Mouse (Mus musculus): ENCODE data around the gene Ccnj. TPM values are rescaled to one million over a fixed set of nuclear protein-coding genes. Genes with fewer than 3 reads are reported as not detected.

Ccnj gene
- 18.1 and 18.4 TPM in 2 replicates for polyA plus RNA-seq (2015; fragmentation: Nextera tagmentation; extraction: Ambion mirVana)

DNA sequence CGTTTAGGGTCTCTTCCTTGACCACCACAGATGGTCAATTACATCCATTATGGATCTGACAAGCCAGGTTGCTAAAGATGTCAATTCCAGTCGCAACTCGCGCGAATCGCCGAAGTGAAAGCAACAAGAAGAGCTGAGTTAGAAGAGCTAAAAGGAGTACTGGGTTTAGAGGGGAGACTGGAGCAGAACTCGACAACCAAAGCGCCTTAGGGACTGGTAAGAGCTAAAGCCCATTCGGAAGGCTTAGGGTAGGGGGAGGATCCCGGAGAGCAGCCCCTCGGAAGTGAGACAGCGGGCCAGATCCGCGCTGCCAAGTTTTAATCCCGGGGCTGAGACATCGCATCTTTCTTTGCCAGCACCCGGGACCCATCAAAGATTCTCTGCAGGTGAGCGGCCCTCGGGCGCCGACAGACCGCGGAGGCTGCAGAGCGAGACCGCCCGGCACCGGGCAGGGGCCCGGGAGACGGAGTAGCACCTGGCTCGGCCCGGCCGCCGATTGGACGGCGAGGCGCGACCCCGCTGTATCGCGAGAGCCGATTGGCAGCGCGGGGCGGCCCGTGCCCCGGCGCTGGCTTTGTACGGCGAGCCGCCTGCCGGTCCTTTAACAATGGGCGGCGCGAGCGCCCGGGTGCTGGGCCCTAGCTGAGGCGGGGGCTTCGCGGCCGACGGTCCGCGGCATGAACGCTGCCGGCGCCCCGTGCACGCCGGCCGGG, at the start of gene Ccnj:
Gene Ccnj, plus strand, starts transcription at position 577 of the 713 bp plus-strand sequence.
- H3K27ac ChIP-seq (replicated peaks), result peak within 1 kb of the TSS; percentile 93
- H3K4me2 ChIP-seq, result peak within 1 kb of the TSS; percentile 69
- peaks cover 38% of the 10 kb centered on the region for H3K4me1 ChIP-seq (replicated peaks)
- peak; percentile 99 for ATAC-seq (ENCODE audit: low FRiP score, low read depth)
- H3K27me3 ChIP-seq, result no peaks in the 10 kb centered on the region
- under 1% methylated on average over 68 of the region's 71 CpGs for WGBS
- peak within 1 kb of the TSS; percentile 85 for H3K9ac ChIP-seq
- no peaks in the 10 kb centered on the region for H3K9me3 ChIP-seq
- no peaks in the 10 kb centered on the region for H3K36me3 ChIP-seq
- peak within 1 kb of the TSS; percentile 65 for H3K4me3 ChIP-seq

DNA sequence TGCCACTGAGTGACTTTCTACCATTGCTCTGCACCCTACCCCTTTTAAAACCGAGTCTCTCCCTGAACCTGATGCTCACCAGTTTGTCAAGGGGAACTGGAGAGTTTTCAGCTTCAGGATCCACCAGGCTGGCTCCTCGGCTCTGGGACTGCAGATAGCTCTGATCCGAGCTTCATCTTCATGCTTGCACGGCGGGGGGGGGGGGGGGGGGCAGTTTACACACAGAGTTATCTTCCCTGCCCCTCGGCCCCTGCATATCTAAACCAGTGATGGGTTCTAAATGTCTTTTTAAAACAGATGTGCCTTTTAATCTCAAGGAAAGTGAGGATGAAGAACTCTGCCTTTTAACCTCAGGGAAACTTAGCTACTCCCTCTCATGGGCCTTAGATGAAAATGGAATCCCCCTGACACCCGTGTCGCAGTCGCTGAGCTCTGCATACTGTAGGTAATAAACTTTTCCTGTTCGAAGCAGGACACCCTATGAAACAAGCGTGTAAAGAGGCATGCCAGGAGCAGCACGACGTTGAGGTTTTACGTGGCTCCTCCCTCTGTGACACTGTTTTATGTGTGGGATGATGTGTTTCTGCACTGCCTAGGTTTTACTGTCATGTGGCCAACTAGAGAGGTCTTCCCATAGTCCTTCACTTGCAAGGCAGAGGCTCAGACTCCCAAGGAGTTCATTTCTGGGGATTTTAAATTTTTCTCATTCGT, 42.9 kb upstream of the Ccnj start:
- Histone ChIP-seq H3K4me2 (no peak overlapping the region), H3K27me3 (no peaks in the 10 kb centered on the region)
- no peak for ATAC-seq (ENCODE audit: low FRiP score, low read depth)

DNA sequence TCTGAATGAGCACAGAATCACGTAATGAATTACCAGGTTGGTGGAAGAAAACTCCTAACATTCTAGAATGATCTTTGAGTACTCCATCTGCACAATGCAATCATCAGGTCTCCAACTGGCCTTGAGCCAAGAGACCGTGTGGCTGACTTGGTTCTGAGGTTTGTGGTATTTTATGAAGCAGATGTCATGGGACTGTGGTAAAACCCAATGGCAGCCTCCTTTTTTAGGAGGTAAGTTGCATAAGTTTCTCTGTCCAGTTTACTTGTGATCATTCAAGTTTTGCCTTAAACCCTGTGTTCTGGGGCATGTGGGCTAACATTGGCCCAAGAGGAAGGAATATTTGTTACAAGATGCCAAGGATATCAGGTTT, 42.4 kb upstream of the Ccnj start:
- Histone ChIP-seq H3K9me3 (no peaks in the 10 kb centered on the region), H3K4me3 (no peak overlapping the region), H3K4me1 (replicated peaks) (no peaks in the 10 kb centered on the region), H3K4me2 (no peak overlapping the region), H3K27me3 (no peaks in the 10 kb centered on the region), H3K36me3 (no peaks in the 10 kb centered on the region), H3K9ac (no peak overlapping the region), H3K27ac (replicated peaks) (no peak overlapping the region)
- ATAC-seq (ENCODE audit: low FRiP score, low read depth), result no peak
- WGBS, result 76% methylated on average over 2 of the region's 2 CpGs

More for the DNA sequence above, 42.9 kb upstream of the Ccnj start:
- Histone ChIP-seq H3K4me3 (no peak overlapping the region), H3K9ac (no peak overlapping the region), H3K36me3 (no peaks in the 10 kb centered on the region), H3K4me1 (replicated peaks) (no peaks in the 10 kb centered on the region), H3K9me3 (no peaks in the 10 kb centered on the region), H3K27ac (replicated peaks) (no peak overlapping the region)
- 73% methylated on average over 15 of the region's 15 CpGs for WGBS

DNA sequence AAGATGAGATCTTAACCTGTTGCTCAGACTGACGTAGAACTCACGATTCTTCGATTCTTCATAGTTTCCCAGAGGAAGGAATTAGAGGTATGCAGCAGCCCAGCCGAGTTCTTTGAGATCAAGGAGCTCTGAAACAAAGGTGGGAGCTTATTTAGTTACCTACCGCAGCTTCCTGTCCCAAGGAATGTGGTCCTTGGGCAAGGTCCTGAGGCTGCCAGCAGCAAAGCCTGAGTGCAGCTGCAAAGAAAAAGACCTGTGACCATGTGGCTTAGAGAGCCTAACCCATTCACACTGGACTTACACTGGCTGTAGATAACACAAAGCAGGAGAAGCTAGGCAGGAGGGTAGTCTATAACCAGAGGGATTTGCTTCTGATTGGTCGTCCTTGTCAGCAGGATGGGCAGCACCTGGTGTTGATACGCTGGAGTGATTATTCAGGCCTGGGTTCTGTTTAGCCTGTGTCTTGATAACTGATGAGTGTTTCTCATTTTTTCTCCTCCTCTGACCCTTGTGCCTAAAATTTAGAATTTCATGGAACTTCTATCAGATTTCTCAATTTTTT, 25.8 kb upstream of the Ccnj start:
- Histone ChIP-seq H3K9ac (no peak overlapping the region), H3K27ac (replicated peaks) (no peak overlapping the region), H3K27me3 (no peaks in the 10 kb centered on the region), H3K4me3 (no peak overlapping the region), H3K36me3 (no peaks in the 10 kb centered on the region), H3K9me3 (no peaks in the 10 kb centered on the region), H3K4me2 (no peak overlapping the region), H3K4me1 (replicated peaks) (no peaks in the 10 kb centered on the region)
- ATAC-seq (ENCODE audit: low FRiP score, low read depth), result no peak
- 46% methylated on average over 7 of the region's 7 CpGs for WGBS

DNA sequence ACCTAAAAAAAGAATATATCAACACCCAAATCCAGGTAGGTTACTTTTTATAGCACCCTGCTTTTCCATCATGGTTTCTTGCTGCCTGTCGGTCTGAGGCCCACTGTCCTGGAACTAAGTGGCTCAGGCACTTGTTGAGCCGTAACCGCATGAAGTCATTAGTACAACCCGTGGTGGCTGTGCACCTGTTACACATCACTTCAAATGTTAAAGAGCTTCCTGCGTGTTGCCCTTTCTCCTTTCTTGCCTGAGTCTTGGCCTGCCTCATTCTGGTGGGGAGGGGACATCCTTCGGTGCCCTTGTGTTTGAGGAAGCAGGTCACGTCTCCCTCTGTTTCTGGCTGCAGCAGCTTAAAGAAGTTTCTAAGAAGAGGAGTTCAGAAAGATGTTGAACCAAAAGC, 21.2 kb upstream of the Ccnj start:
- H3K9ac ChIP-seq, result no peak overlapping the region
- WGBS, result 65% methylated on average over 7 of the region's 7 CpGs
- no peaks in the 10 kb centered on the region for H3K36me3 ChIP-seq
- no peak overlapping the region for H3K4me3 ChIP-seq
- H3K4me1 ChIP-seq (replicated peaks), result no peaks in the 10 kb centered on the region
- no peaks in the 10 kb centered on the region for H3K9me3 ChIP-seq
- no peaks in the 10 kb centered on the region for H3K27me3 ChIP-seq
- no peak for ATAC-seq (ENCODE audit: low FRiP score, low read depth)
- H3K4me2 ChIP-seq, result no peak overlapping the region
- H3K27ac ChIP-seq (replicated peaks), result no peak overlapping the region

DNA sequence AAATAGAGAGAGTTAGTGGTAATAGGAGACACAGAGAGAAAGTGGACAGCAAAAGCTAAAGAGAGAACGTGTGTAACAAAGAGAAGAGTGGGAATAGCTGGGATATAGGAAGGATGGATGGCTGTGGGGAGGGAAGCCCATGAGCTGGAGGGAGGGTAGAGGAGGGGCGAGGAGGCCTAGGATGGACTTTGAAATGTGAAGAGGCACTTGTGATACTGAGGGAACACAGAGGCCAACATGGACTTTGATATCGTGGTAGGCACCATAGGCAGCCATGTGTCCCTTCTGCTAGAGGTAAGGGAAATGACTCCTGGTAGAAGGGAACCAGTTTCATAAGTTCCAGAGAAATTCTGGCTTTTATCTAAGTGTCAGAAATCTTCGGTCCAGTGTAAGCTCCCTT, 19.2 kb upstream of the Ccnj start:
- Histone ChIP-seq H3K27me3 (no peaks in the 10 kb centered on the region), H3K9me3 (no peaks in the 10 kb centered on the region), H3K9ac (no peak overlapping the region), H3K36me3 (no peaks in the 10 kb centered on the region), H3K4me1 (replicated peaks) (no peaks in the 10 kb centered on the region), H3K4me2 (no peak overlapping the region), H3K27ac (replicated peaks) (no peak overlapping the region), H3K4me3 (no peak overlapping the region)
- ATAC-seq (ENCODE audit: low FRiP score, low read depth), result no peak
- 78% methylated on average over 4 of the region's 4 CpGs for WGBS

DNA sequence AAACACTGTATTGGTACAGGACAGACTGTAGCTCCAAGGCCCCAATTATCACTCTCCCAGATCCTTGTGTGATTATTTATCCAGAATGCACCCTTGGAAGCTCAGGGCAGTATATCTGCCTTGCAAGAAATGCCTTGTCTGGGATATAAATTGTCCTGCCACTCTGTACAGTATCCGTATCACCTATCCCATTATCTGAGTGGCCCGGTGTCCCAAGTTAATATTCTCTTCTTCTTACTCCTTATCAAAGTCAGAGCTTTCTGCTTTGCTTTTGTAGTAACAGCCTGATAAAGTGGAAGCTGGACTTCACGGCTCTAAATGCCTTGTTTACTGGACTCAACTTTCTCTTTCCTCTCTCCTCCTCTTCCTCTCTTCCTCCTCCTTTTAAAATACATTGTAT, 18.3 kb upstream of the Ccnj start:
- H3K4me2 ChIP-seq, result no peak overlapping the region
- no peaks in the 10 kb centered on the region for H3K36me3 ChIP-seq
- H3K4me1 ChIP-seq (replicated peaks), result no peaks in the 10 kb centered on the region
- no peak for ATAC-seq (ENCODE audit: low FRiP score, low read depth)
- WGBS, result 89% methylated on average over 3 of the region's 3 CpGs
- no peak overlapping the region for H3K27ac ChIP-seq (replicated peaks)
- H3K9ac ChIP-seq, result no peak overlapping the region
- H3K27me3 ChIP-seq, result no peaks in the 10 kb centered on the region
- no peaks in the 10 kb centered on the region for H3K9me3 ChIP-seq
- H3K4me3 ChIP-seq, result no peak overlapping the region

DNA sequence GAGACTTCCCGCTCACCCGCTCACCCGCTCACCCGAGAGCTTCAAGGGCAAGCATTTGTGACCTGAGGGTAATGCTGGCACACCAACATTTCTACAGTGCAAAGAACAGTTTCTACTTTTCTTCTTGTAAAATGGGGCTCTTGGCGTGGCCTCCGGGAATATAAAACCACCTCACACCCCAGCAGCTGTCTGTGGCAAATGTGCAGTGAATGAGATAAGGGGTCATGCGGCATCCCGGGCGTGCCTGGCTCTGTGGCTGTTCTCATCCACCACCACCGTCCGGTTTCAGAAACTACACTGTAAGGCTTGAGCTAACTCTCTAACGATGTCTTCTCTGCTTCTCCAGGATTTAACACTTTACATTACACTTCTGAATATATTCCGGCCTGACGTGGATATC, 17.7 kb upstream of the Ccnj start:
- no peak overlapping the region for H3K27ac ChIP-seq (replicated peaks)
- no peaks in the 10 kb centered on the region for H3K4me1 ChIP-seq (replicated peaks)
- H3K9me3 ChIP-seq, result no peaks in the 10 kb centered on the region
- no peak overlapping the region for H3K4me2 ChIP-seq
- no peak overlapping the region for H3K9ac ChIP-seq
- H3K27me3 ChIP-seq, result no peaks in the 10 kb centered on the region
- H3K36me3 ChIP-seq, result no peaks in the 10 kb centered on the region
- no peak for ATAC-seq (ENCODE audit: low FRiP score, low read depth)
- no peak overlapping the region for H3K4me3 ChIP-seq
- WGBS, result 90% methylated on average over 14 of the region's 14 CpGs

DNA sequence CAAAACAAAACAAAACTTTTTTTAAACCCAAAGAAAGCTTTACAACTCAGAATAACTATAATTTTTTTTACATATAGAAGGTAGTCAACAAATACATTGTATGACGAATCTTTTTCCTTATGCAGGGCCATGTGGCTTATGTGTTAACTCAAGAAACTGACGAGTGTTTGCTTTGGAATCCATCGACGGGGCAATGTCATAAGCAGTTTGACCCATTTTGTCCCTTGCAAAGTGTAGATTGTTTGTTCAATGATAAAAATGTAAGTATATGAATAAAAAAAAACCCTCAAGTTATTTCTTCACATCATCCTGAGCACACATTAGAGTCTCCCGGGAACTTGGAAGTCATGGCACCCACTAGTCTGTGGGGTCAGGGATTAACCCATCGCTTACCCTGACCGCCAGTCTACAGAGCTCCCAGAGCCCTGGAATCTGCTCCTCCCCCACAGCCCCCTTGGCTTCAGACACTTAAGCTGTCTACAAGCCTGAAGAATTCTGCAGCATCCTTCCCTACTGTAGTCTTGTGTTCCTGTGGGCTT, 15.4 kb upstream of the Ccnj start:
- no peaks in the 10 kb centered on the region for H3K9me3 ChIP-seq
- H3K36me3 ChIP-seq, result no peaks in the 10 kb centered on the region
- no peak overlapping the region for H3K9ac ChIP-seq
- no peak overlapping the region for H3K27ac ChIP-seq (replicated peaks)
- H3K4me1 ChIP-seq (replicated peaks), result no peaks in the 10 kb centered on the region
- no peak overlapping the region for H3K4me3 ChIP-seq
- H3K4me2 ChIP-seq, result no peak overlapping the region
- ATAC-seq (ENCODE audit: low FRiP score, low read depth), result no peak
- H3K27me3 ChIP-seq, result no peaks in the 10 kb centered on the region
- WGBS, result 89% methylated on average over 7 of the region's 7 CpGs

DNA sequence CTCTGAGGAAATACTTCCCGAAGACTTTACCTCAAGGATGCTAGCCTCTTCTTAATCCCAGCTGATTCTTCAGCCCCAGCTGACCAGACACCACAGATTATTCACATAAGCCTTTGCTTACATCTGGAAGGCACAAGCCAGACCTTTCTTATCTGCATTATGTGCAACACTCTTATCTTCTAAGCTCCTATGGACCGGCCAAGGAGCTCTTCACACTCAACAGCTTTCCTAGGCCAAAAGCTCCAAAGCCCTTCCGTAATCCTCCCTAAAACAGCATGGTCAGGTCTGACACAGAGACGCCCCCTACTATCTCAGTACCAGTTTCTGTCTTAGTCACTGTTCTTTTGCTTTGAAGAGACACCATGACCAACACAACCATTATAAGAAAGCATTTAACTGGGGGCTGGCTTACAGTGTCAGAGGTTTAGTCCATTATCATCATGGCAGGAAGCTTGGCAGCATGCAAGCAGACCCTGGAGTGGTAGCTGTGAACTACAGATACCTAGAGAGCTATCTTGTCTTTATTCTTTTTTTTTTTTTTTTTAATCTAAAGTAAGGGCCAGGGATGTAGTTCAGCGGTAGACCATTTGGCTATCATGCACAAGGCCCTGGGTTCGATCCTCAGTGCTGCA, 13.1 kb upstream of the Ccnj start:
- H3K4me2 ChIP-seq, result no peak overlapping the region
- WGBS, result 90% methylated on average over 6 of the region's 6 CpGs
- H3K27ac ChIP-seq (replicated peaks), result no peak overlapping the region
- no peaks in the 10 kb centered on the region for H3K9me3 ChIP-seq
- no peak overlapping the region for H3K4me3 ChIP-seq
- no peak overlapping the region for H3K9ac ChIP-seq
- no peaks in the 10 kb centered on the region for H3K27me3 ChIP-seq
- no peak for ATAC-seq (ENCODE audit: low FRiP score, low read depth)
- no peaks in the 10 kb centered on the region for H3K36me3 ChIP-seq
- H3K4me1 ChIP-seq (replicated peaks), result no peaks in the 10 kb centered on the region

DNA sequence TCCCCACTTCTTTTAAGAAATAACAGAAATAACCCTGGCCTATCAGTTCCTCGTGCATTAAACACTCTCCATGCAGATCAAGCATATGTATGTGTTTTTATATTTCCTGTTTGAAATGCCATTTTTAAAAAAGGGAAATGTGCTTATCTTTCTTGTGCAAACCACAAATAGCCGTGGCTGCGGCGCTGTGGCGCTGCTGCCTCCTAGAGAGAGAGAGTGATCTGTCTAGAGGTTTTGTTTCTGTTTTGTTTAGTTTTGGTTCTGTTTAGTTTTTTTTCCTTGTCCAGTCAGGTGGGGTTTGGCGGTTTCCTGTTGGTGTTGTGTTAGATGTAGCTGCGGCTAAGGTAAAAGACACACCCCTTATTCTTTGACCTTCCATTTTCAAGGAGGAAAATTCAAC, 12.3 kb upstream of the Ccnj start:
- H3K27me3 ChIP-seq, result no peaks in the 10 kb centered on the region
- WGBS, result 74% methylated on average over 7 of the region's 7 CpGs
- no peaks in the 10 kb centered on the region for H3K9me3 ChIP-seq
- H3K27ac ChIP-seq (replicated peaks), result no peak overlapping the region
- H3K4me3 ChIP-seq, result no peak overlapping the region
- H3K36me3 ChIP-seq, result no peaks in the 10 kb centered on the region
- no peak overlapping the region for H3K9ac ChIP-seq
- H3K4me2 ChIP-seq, result no peak overlapping the region
- no peak for ATAC-seq (ENCODE audit: low FRiP score, low read depth)
- no peaks in the 10 kb centered on the region for H3K4me1 ChIP-seq (replicated peaks)

DNA sequence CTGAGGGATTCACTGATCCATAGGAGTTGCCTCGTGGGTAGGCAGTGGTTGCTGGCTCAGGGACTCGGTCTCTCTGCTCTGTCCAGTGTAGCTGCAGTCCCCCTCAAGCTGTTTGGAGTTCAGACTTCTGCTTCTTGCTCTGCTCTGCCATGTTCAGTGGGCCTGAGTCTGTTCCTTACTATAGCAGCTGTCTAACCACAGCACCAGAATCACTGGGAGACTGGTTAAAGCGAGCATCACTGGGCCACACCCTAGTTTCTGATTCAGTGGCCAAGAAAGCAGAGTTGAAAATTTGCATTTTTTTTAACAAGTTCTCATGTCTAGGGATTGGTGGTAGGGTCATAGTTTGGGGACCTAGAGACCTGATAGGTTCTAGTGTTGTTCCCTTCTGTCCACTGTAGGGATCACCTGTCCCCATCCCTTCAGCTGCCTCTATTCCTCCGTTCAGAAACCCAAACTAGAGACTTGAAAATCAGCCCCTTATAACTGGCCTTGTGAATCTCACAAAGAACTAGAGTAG, 9.7 kb upstream of the Ccnj start:
- ATAC-seq (ENCODE audit: low FRiP score, low read depth), result no peak
- H3K27me3 ChIP-seq, result no peaks in the 10 kb centered on the region
- H3K36me3 ChIP-seq, result no peaks in the 10 kb centered on the region
- H3K4me2 ChIP-seq, result no peak overlapping the region
- no peaks in the 10 kb centered on the region for H3K9me3 ChIP-seq
- H3K4me3 ChIP-seq, result no peak overlapping the region
- H3K27ac ChIP-seq (replicated peaks), result no peak overlapping the region
- 76% methylated on average over 4 of the region's 4 CpGs for WGBS
- no peak overlapping the region for H3K9ac ChIP-seq
- H3K4me1 ChIP-seq (replicated peaks), result no peaks in the 10 kb centered on the region
